Mouse (Mus musculus) CD8-positive naive resting alpha-beta T cell, adult 2 months (primary cell): ENCODE measurements around the gene Epb41l1.

Source experiments
- DNase-seq, 2 experiments: peaks; one replicate each; pipeline ENCODE4 v3.0.0; 2022; ENCODE audit warnings: low read depth in 2 of 2, low spot score in 2 of 2

The Epb41l1 gene

GRCm38 (mm10) chr2:156584797-156585471 lies 164.2 kb downstream of the Epb41l1 start:
- no peak for DNase-seq

GRCm38 (mm10) chr2:156589481-156589880 lies 168.8 kb downstream of the Epb41l1 start:
- DNase-seq = no peak
